11 mouse cellular contexts compared by ENCODE assay signal in genomic region chr10:83744656-83745055, GRCm38 (mm10). TPM values are rescaled to one million over a fixed set of nuclear protein-coding genes. Genes with fewer than 3 reads are reported as not detected.
A peak's percentile ranks its signal among the peaks of the same experiment; 100 is the strongest.
DNase-seq lines count a peak whose midpoint lies in the region; ATAC-seq and TF ChIP-seq lines count a peak whose summit lies in the region.
"Had no signal": no experiment of that assay in that cellular context is flagged by ENCODE, and none has a peak within 500 bp of the region (broad histone marks: within the 10 kb centered on the region; RNA-seq: fewer than 3 reads in every experiment).

No protein-coding gene starts in this region.

- H3K4me2 ChIP-seq in hindbrain, postnatal 0 days (ENCODE audit: low read depth, low read length), result no peak overlapping the region
- H3K4me2 ChIP-seq: embryonic facial prominence, embryonic 15.5 days had no signal

- no peaks in the 10 kb centered on the region for H3K9me3 ChIP-seq in hindbrain, postnatal 0 days (ENCODE audit: low read length)
- H3K9me3 ChIP-seq: embryonic facial prominence, embryonic 15.5 days had no signal

- no peak overlapping the region for H3K4me3 ChIP-seq in hindbrain, postnatal 0 days (ENCODE audit: low read length)
- H3K4me3 ChIP-seq: embryonic facial prominence, embryonic 15.5 days had no signal

- ATAC-seq in hindbrain, postnatal 0 days, result no peak
- ATAC-seq: forebrain, embryonic 16.5 days had no signal

- no peak overlapping the region for H3K9ac ChIP-seq in hindbrain, postnatal 0 days (replicated peaks; ENCODE audit: low read length)
- H3K9ac ChIP-seq: embryonic facial prominence, embryonic 15.5 days had no signal

- no peaks in the 10 kb centered on the region for H3K36me3 ChIP-seq in hindbrain, postnatal 0 days (ENCODE audit: insufficient read depth, low read length)
- H3K36me3 ChIP-seq: embryonic facial prominence, embryonic 15.5 days had no signal

- H3K4me1 ChIP-seq in hindbrain, postnatal 0 days (ENCODE audit: insufficient read depth, low read length), result no peaks in the 10 kb centered on the region

- no peaks in the 10 kb centered on the region for H3K27me3 ChIP-seq in hindbrain, postnatal 0 days (ENCODE audit: insufficient read depth, low read length)
- H3K27me3 ChIP-seq: embryonic facial prominence, embryonic 15.5 days had no signal

- intact Hi-C loops in heart, postnatal 10 days (cut with DNase I), result no loop called here

- H3K27ac ChIP-seq in hindbrain, postnatal 0 days, result no peak overlapping the region
- H3K27ac ChIP-seq: embryonic facial prominence, embryonic 15.5 days had no signal

- WGBS in hindbrain, postnatal 0 days, result 79% methylated on average over 3 of the region's 3 CpGs

- DNase-seq in adrenal gland, postnatal 10 days, result peak; percentile 60
- DNase-seq in adrenal gland, adult 18-20 months (ENCODE audit: low spot score in 2 of 2), result no peak
- peak; percentile 34 for DNase-seq in ovary, postnatal 36 days (ENCODE audit: low spot score)
- DNase-seq in ovary, postnatal 10 days (ENCODE audit: low spot score), result no peak
- peak; percentile 52 to 66 for DNase-seq in heart, postnatal 10 days
- DNase-seq in kidney, postnatal 14 days, result no peak
- DNase-seq in layer of hippocampus, postnatal 36 days, result no peak
- no peak for DNase-seq in hindbrain, postnatal 0 days (ENCODE audit: low spot score)
- DNase-seq: liver had no signal

- no peak for TF ChIP-seq CTCF in hindbrain, postnatal 0 days (IDR thresholded peaks at IDR 0.05; ENCODE audit: low read depth)

RNA-seq across cellular contexts. Expression of gene 1500009L16Rik, which starts 22.0 kb away (rescaled TPM):
- 10 to 100 TPM; 14.2 to 15.5 TPM for total RNA-seq in adrenal gland, postnatal 10 days (2021)
- total RNA-seq in adrenal gland, adult 18-20 months (2021), result 10 to 100 TPM; 25.7 to 29.1 TPM
- total RNA-seq in heart, postnatal 10 days (2021), result 10 to 100 TPM in 1 of 2 experiments, 1 to 10 TPM in 1; 9.1 to 12.8 TPM
- 10 to 100 TPM; 18.5 to 21.6 TPM for total RNA-seq in layer of hippocampus, postnatal 36 days (2021)
- total RNA-seq in hindbrain, postnatal 0 days (2014; rRNA removed), result 31.7 and 37.6 TPM in 2 replicates
- polyA plus RNA-seq in hindbrain, postnatal 0 days (2015; fragmentation: Nextera tagmentation; extraction: Ambion mirVana), result 98.9 and 108 TPM in 2 replicates

Comparison
In these comparisons a context has a peak if more than half of its experiments do, and no peak if none do; other contexts are left out.
1. DNase-seq: peak in adrenal gland, postnatal 10 days (single experiment), ovary, postnatal 36 days (single experiment) and heart, postnatal 10 days (2 of 2); none in adrenal gland, adult 18-20 months (0 of 2), ovary, postnatal 10 days (single experiment), kidney, postnatal 14 days (single experiment), layer of hippocampus, postnatal 36 days (0 of 2) and hindbrain, postnatal 0 days (single experiment).